Mouse (Mus musculus) frontal cortex, adult (tissue): ENCODE measurements around the gene Gm20824.
"Not testable (repeated sequence)": the region's sequence is repeated elsewhere in the genome, so short reads cannot be mapped to it uniquely, and the experiment has no call there.

Experiments
- ATAC-seq: cut with Nextera tagmentation; 2 replicates; pipeline ENCODE4 v1.9.2; 2017; ENCODE audit warnings: mild to moderate bottlenecking, moderate library complexity, mixed read lengths; ENCODE audit not compliant: low TSS enrichment

Gm20824 gene

GRCm38 (mm10) chrY:8257607-8258006 lies at the start of gene Gm20824:
Gene Gm20824, plus strand, starts transcription at chrY:8257907.
- ATAC-seq: not testable (repeated sequence)
